Mouse (Mus musculus) inflammation-experienced regulatory T-cells, adult 6 months (primary cell): ENCODE measurements at regions not wholly inside any gene's neighbourhood (a gene's known extent, or its start where the extent isn't known, plus 50 kb on each side); places are given as distances from the start of the nearest gene placed in this dataset.
A peak's percentile ranks its signal among the peaks of the same experiment; 100 is the strongest.

Source experiments
- ATAC-seq: one replicate; pipeline ENCODE4 v1.8.0; 2017

DNA sequence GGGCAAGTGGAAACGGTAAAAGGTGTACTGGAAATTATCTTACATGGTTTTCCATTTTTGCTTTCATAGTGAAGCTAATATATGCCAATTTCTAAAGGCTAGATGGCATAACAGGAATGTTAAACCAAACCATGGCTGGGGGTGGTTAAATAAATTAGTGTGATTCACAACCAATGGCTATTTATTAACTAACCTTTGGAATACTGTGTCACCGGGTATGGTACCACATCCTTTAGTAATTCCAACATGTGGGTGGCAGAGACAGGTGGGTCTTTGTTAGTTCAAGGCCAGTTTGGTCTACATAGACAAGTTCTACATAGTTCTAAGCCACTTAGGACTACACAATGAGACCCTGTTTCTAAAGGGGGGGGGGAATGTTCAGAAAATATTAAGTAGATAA, 179.8 kb upstream of the Plxnc1 start:
- no peak for ATAC-seq

DNA sequence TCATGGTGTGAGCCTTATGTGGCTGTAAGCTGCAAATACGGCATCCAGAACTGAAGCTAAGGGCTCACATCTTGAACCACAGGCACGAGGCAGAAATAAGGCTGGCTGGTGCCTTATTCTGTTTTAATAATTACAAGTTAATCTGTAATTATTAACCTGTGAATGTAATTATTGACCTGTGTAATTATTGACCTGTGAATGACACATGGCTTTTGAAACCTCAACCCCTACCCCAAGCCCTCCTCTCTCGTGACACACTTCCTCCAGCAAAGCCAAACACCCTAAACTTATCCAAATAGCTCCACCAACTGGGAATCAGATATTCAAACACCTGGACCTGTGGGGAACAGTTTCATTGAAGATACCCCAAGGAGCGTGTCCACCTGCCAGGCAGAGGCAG, 175.4 kb upstream of the Plxnc1 start:
- ATAC-seq, result no peak

DNA sequence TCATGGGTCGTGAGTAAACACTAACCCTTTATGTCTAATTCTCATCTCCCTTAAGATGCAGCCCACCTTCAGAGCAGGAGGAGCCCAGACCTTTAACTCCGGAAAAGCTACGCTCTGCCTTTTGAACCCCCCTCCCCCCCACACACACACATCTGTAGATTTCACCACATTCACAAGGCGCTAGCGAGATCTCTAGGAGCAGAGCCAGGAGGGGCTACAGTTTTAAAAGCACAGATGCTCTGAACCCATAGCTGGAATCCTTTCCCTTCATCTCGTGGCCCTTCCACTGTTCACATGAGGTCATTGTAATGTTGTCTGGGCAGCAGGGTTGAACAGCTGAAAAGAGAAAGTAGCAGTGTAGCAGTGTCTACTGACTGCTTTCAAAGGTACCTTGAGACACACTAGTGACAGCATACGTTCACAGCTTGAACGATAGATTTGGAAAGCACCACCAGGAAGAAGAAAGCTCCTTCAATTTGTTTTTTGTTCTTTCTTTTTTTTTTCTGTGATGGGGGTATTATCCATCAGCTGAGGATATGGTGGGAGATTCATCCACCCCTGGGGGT, 174.2 kb upstream of the Plxnc1 start:
- peak; percentile 75 for ATAC-seq

DNA sequence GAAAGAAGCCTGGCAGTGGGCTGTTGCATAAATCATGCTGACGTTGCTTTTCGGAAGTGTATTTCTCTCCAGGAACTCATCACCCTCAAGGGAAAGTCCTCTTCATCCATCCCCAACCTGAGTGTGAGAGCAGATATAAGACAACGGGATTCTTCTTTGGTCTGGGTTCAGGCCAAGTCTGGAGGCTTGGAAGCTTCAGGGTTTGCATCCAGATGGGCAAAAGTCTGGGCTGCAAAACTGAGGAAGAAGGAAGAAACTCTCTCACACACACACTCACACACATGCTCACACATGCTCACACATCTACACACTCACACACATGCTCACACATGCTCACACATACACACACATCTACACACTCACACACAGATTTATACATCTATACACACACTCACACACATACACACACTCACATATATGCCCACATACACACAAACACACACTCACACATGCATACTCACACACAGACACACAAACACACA, 173.1 kb upstream of the Plxnc1 start:
- ATAC-seq, result no peak

DNA sequence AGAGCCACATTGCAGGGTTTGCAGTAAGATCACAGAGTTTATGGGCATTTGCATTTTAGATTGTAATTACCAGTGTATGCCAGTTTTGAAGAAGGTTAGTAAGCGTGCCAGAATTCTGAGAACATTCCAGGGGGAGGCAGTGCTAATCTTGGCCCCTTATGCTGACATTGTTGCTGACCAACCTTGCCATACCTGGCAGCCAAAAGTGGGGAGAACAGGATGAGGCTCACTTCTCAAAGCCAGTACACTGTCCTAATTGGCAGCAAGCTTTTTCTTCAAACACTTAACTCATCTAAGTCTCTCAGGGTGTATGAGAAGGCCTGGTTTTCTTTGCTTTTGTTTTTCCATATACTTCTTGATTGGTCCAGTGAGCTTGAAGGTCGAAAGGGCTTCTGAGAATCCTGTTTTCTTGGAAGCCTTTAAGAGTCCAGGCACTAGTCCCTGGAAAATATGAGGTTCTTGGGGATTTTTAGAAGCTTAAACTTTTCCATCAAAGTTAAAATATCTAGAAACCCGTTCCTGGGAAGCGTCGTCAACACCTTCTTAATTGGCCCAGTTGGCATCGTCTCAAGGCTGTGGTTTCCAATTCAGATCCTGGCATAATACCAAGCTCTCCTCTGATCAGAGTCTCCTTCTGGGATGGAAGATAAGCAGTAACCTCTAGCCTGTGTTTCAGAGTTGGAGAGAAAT, 172.6 kb upstream of the Plxnc1 start:
- no peak for ATAC-seq

DNA sequence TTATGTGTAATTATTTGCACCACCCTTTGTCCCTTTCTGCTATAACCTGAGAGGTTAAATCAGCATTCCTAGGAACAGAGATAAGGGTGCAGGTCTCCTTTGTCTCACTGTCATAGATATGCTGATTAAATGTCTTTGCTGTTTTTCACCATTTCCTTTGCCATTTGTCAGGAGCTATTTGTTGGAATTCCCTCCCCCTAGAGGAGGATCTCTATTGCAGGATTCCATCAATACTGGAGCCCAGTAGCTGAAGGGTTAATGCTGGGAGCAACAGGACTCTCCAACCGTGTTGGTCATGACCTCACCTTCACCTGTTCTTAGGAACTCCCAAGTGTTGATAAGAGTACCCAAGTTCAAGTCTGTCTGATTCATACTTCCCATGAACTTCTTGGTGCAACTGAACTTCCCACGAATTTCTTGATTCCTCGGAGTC, 172.0 kb upstream of the Plxnc1 start:
- ATAC-seq, result no peak

DNA sequence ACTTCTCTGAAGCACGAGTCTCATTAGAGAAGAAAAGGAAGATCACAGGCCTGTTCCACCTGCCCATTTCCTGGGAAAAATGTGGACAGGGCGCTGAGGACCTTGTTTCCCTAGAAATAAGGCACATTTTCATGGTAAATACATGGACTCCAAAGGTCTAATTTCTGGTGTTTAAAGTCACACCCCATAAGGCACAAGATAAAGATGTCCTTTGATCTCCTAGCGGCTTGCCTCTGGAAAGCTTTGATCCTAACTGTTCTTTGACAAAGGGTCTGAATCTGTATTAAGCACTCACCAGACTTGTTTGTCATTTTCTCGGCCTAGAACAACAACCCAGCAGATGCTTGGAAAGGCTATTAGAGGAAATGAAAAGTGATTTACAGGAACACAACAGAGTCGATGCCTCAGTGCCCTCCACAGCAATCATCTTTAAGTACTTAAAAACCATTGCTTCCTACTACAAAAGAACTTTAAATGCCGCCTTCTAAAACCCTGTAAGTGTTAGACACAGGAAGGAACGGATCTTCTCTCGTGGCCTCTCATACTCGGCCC, 168.3 kb upstream of the Plxnc1 start:
- ATAC-seq, result no peak

DNA sequence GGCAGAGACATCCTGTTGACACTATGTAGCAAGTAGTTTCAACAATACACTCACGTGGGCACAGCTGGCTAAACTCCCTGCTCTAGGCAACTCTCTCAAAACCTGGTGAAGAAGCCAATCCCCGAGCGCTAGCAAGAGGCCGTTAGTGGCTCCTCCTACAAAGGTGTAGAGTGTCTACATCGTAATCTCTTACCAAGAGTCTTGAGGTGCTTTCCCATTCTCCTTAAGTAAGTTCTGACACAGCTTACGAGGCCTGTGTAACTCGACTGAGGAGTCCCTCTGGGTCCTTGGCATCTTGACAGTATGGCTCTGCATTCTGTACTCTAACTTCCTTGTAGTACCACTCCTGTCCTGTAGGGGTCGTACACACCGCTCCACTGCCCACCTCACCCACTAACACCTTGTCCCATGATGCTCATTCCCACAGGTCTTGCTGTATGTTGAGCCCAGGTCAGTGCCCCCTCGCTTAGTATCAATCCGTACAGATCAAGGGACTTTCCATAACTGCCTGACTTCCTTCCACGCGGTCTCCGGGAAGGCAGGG, 167.7 kb upstream of the Plxnc1 start:
- ATAC-seq, result peak; percentile 50

DNA sequence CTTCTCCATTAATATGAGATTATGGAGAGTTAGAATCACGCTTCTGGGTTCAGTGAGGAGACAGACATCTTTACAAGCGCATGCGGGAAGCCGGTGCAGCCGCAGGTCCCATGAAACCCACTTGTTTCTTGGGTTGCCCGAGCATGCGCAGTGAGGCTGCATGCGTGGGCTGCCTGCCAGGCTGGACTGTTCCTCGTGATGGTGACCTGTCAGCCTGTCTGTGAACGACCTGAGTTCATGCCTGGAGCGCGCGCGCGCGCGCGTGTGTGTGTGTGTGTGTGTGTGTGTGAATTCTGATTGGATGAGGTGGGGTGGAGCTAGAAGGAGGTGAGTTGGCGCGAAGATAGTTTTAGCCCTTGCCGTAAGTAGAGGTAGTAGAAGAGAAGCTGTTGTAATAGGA, 166.2 kb upstream of the Plxnc1 start:
- ATAC-seq, result no peak

DNA sequence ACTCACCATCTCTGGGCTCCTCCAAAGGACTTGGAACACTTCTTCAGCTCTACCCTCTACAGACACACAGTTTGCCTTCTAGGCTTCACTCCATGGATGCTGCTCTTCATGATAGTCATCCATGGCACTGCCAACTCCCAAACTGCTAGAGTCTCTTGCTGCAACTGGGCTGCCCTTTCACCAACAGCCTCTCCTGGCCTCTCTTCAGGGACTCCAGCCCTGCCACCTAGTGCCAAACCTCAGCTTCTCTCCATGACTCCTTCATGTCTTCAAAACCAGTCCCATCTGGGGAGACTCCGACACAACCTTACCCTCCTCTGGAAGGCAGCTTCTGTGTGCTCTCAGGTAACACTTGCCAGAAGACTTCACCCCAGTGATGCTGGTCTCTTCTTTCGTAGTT, 164.9 kb upstream of the Plxnc1 start:
- no peak for ATAC-seq

DNA sequence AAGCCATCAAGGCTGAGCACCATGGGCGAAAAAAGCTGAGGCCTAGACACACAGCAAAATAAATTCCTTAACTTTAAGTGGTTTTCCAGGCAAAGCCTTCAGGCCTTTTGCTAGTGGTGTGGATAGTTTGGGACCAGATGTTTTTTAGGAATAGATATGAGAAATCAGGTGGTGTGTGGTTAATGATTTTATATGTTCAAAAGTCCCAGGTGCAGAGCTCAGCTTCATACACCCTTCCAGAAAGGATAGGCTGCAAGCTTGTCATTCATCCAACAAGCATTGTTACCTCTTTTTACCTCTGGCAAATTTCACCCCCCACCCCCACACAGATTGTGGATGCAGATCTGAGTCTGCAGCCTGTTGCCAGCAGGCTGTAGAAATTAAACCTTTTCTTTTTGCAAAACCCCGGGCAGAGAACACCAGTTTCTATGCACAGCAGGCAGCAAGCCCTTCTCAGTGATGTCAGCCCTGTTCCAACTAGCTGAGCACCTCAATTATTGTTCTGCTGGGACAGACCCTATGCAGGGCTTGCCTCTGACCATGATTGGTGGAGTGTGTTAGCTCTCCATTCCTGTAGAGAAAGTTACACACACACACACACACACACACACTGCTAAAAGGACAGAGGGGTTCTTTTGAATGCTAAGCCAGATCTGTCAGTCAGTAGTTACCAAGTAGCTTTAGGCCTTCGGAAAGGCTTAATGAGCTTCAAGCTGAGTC, 163.1 kb upstream of the Plxnc1 start:
- ATAC-seq, result no peak

DNA sequence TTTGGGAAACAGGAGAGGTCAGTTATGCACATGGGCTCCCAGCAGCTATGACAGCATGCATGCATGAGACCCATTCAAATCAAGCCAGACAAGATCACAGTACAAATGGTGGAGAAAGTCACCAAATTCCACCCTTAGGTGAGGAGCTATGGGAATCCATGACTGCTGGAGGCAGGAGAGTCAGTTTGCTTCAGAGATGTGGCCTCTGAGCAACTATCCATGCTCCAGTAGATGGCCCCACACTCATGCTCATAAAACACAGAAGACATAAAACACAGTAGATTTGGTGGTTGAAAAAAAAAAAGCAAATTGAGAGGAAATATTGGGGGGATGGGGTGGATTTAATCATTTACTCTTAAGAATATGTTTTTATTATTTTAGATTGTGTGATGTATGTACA, 159.2 kb upstream of the Plxnc1 start:
- peak; percentile 73 for ATAC-seq

DNA sequence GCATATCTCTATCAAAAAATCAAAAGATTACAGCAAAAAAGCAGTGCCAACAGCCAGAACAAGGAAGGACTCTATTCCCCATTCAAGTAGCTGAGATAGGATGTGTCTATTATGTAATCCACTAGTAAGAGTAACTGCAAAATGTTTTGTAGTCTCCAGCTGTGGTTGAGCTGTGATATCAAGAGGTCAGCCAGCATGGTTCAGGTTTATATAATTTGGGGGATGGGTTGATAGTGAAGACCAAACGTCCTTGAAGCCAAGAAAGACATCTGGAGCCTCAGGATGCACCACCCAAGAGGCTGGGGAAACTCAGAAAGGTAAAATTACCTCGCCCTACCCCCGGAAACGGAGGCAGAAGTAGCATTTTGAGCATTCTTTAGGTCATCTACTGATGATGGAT, 158.3 kb upstream of the Plxnc1 start:
- no peak for ATAC-seq

DNA sequence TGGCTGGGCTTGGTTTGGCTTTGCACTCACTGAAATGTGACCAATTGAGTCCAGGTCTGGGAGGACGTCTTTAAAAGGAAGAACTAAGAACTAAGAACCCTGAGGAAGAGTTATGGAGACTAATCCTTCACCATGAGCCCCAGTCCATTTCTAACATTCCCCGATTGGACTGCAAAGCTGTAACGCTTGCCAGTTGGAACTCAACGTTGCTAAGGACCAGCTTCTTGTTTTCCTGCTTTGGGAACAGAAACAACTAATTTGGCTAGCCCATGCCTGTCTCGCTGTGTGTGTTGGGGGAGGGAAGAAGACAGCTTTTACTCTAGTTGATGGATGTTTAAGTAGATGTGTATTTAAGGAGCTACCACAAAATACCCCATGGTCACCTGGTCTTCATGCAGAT, 155.3 kb upstream of the Plxnc1 start:
- ATAC-seq, result no peak

DNA sequence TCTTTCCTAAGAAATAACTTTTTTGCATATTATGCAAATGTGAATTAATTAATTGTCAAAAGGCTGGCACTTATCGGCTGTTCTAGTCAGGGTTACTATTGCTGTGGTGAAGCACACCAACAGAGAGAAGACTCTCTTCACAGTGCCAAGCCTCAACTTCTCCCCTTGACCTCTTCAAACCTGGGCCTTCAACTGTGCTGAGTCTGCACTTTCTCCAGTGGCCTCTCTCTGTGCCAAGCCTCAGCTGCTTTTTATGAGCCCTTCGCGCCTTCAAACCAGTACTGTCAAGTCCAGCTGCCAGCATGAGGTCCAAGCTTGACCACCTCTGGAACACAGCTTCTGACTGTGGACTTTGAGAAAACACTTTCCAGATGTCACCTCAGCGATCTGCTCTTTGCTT, 151.2 kb upstream of the Plxnc1 start:
- ATAC-seq, result no peak

DNA sequence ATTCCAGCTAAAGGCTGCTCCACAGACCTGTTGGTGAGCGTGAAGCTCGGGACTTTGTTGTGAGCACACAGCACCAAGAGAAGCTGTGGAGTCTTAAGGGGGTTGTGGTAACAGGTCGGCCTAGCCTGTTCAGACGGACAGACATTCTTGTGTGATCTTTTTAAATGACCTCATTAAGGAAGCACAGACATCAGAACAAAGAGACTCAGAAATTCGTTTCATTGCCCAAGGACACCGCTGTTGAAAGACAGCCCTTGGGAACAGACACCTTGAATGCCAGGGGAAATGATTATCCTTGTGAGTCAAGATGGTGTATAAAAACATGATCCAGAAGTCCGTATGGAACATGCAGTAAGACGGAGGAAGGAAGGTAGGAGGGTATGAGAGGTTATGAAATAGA, 150.1 kb upstream of the Plxnc1 start:
- ATAC-seq, result no peak

DNA sequence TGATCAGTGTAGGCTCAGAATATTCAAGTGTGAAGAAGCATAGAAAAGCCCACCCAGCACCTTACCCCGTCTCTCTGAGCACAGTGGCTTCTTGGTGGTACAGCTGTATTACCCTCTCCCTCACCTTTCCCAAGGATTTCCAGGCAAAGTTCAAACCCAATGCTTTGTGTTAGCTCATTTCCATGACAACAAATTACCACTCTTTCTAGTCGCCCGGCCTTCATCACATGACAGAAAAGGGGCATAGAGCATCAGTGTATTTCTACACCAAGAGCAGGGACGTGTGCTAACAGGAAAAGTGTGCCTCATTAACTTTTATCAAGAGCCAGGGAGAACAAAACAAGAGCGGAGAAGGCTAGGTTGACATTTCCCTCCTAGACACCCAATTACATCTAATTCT, 148.6 kb upstream of the Plxnc1 start:
- ATAC-seq, result no peak

DNA sequence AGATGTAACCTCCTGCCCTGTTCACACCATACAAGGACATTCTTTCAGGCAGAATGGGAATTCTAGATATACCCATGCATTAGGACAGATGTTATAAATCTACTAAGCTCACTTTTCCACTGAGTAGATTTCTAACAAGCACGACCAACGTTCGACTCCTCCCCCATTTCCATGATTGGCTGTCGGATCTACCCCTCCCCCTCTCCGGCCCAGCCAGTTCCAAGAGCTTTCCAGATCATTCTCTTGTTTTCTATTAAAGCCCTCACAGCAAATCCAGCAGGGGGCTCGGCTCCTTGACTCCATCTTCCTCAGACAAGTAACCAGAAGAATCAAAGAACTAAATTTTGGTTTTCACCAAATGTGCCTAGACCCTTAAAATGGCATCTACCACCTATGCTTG, 146.5 kb upstream of the Plxnc1 start:
- ATAC-seq, result no peak

DNA sequence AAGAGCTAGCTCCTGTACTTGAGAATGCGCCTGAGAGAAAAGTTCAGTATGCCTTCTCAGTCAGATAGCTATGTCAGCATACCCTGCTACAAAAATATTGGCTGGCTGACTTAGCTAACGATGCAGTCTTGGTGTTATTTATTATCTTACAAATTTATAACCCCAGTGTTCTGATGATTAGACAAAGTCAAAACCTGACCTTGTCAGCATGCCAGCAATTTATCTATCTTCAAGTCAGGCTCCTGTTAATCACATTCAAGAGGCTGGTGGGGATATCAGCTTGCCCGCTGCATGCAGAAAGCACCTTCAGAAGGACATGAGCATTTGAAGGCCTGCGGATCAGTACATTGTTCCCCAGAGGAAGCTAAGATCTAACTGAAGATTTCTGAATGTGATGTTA, 146.0 kb upstream of the Plxnc1 start:
- no peak for ATAC-seq

DNA sequence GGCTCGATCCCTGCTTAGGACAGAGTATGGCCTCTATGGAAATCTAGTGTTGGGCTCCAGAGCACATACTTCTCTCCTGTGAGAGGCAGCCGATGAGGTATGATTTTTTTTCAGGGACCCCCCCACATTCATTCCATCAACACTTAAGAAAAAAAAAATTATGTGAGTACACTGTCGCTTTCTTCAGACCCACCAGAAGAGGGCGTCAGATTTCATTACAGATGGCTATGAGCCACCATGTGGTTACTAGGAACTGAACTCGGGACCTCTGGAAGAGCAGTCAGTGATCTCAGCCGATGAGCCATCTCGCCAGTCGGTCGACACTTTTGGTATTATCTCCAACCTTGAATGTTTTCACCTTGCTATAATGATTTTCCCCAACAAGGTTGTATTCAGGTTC, 145.4 kb upstream of the Plxnc1 start:
- ATAC-seq, result no peak

DNA sequence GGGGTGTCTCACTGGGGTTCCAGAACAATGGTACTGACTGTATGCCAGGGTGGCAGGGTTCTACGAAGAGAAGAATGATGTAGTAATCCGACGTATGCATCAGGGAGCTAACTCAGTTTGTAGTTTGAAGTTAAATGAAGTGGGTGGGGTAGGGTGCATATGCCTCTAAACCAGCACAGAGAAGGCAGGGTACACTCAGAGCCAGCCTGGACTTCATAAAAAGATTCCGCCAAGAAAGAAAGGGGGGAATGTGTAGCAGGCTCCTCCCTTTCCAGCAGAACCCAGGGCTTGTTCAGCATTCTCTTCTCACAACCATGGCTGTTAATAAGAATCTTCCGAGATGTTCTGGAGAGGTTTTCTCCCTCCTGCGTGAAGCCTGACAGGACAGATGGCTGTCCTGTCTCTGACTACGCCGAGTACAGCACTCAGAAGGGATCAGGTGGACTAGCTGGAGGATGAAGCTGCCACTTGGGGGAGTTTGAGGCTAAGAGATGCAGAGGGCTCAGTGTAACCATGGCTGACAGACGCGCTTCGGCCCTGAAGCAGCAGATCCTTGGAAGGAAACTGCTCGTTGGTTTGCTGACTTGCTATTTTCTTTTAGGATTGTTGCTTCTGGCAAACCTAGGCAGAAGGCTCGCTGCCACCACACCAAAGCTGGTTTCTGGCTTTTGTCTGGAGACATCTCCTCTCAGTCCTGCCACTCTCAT, 143.4 kb upstream of the Plxnc1 start:
- no peak for ATAC-seq

DNA sequence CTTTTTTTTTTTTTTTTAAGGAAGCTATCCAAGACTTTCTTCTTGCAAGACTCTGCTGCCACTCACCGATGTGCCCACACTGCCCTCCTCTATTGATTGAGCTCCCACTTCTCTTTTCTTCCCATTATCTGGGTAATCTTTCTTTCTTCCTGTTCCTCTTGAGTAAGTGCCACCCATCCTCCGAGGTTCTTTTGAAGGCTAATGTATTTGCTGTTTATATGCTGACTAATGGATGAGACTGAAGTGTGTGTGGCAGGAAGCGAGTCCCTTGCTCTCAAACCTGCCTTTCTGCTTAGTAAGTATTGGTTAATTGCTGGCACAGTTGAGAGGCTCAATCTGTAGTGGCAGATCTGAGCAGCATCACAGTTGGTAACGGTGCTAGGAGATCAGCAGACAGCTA, 142.1 kb upstream of the Plxnc1 start:
- ATAC-seq, result peak; percentile 75

DNA sequence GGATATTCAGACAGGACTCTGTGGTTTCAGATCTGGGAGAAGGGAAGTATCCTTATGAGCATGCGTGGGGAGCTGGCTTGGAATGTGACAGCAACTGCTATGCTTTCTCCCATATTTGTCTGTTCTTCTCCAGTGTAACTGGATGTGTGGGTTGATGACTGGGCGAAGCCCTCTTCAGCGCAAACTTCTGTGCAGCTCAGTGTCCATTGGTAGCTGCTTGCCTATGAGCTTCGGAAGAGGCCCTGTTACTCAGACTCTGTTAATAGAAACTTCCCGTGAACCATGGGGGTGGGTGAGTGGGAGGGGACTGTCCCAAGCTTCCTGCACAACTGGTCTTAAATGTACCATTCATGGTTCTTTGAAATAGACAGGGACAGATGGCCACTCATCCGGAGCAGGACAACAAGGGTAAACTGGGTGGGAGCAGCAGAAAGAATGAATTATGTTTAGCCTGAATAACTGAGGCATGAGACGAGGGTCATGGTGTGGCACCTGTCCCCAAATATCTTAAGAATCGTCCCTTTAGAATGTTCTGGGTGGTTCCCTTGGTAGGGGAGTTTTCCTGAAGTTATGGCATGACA, 141.1 kb upstream of the Plxnc1 start:
- peak; percentile 44 for ATAC-seq
